Mouse (Mus musculus): ENCODE data around the gene Zcchc4.

DNA sequence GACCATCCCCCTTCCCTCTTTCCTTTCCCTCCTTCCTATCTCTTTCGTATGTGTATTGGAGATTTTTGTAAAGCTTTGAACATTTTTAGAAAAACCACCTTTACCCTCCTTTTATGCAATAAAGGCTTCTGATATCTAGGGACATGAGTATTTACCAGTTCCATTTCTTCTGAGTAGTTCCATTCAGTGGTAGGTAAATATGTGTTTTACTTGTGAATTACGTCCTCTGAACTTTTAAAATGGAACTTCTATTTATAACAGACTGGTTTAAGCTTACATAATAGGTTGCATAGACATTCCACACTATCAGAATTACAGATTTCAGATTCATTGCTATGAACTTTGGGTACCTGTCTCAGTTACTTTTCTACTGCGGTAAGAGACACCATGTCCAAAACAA, 19.9 kb upstream of the Zcchc4 start:
- TF ChIP-seq CTCF (IDR thresholded peaks at IDR 0.05) (no peak), EP300 (IDR thresholded peaks at IDR 0.05; ENCODE audit: insufficient read depth, low read depth, low read length) (no peak), POLR2A (IDR thresholded peaks at IDR 0.05; ENCODE audit: insufficient read depth, low read depth, low read length) (no peak)
